Mouse (Mus musculus): ENCODE measurements around the gene Tssk1.

- TF ChIP-seq MAFK (IDR thresholded peaks at IDR 0.05; ENCODE audit: insufficient read depth, low read depth, low read length), result no peak
- TF ChIP-seq ZC3H11A (IDR thresholded peaks at IDR 0.05; ENCODE audit: borderline replicate concordance, low read depth, low read length), result no peak
- TF ChIP-seq HCFC1 (IDR thresholded peaks at IDR 0.05; ENCODE audit: borderline replicate concordance, insufficient read depth, low read length), result no peak
- no peak for TF ChIP-seq ZNF384 (IDR thresholded peaks at IDR 0.05; ENCODE audit: low read depth, low read length)
These were observed 36.9 kb upstream of the Tssk1 start for GRCm38 (mm10) chr16:17857157-17857556.

Measured in ES-E14 (cell line).